Mouse (Mus musculus) thymus, adult 2 months (tissue): Measurements from ENCODE around the gene Rad51b. TPM values are rescaled to one million over a fixed set of nuclear protein-coding genes. Genes with fewer than 3 reads are reported as not detected.

Experiments used
- DNase-seq: peaks from one replicate; pipeline ENCODE4 v3.0.0; 2021
- H3K27ac ChIP-seq: fragments of 200-500 bp; 2 replicates; pipeline ENCODE4 v1.5.1; 2012; ENCODE audit warnings: low read length, control low read depth; ENCODE audit not compliant: control insufficient read depth, insufficient read depth
- H3K27me3 ChIP-seq: fragments of 200-500 bp; 2 replicates; pipeline ENCODE4 v1.6.1; 2012; ENCODE audit warnings: mild to moderate bottlenecking, low read length, moderate library complexity, mixed read lengths; ENCODE audit not compliant: control insufficient read depth, insufficient read depth
- H3K36me3 ChIP-seq: fragments of 200-500 bp; 2 replicates; pipeline ENCODE4 v1.6.1; 2012; ENCODE audit warnings: mild to moderate bottlenecking, low read length, moderate library complexity; ENCODE audit not compliant: control insufficient read depth, insufficient read depth
- H3K4me1 ChIP-seq: fragments of 200-500 bp; replicated peaks from 2 replicates; pipeline ENCODE4 v1.6.1; 2012; ENCODE audit warnings: low read length; ENCODE audit not compliant: control insufficient read depth, insufficient read depth
- H3K4me3 ChIP-seq: fragments of 200-500 bp; 2 replicates; pipeline ENCODE4 v1.5.1; 2012; ENCODE audit warnings: mild to moderate bottlenecking, low read length, control low read depth, moderate library complexity; ENCODE audit not compliant: control insufficient read depth, insufficient read depth
- CTCF ChIP-seq: fragments of 200-500 bp; IDR thresholded peaks from 2 replicates; pipeline ENCODE4 v1.5.1; 2012; ENCODE audit warnings: mild to moderate bottlenecking, control low read depth, low read length, moderate library complexity, borderline replicate concordance; ENCODE audit not compliant: control insufficient read depth, poor library complexity, insufficient read depth; ENCODE audit errors: extremely low read depth
- POLR2A ChIP-seq: fragments of 200-500 bp; IDR thresholded peaks from 2 replicates; pipeline ENCODE4 v1.6.1; 2012; ENCODE audit warnings: mild to moderate bottlenecking, low read length, control low read depth, moderate library complexity; ENCODE audit not compliant: control insufficient read depth, poor library complexity, insufficient read depth; ENCODE audit errors: extremely low read depth
- WGBS: fragments of 180-500 bp; shearing (Covaris S2); methylation state at CpG from one replicate; pipeline ENCODE4 v1.1.7; 2018; 5-methylcytosine and 5-hydroxymethylcytosine counted together
- polyA plus RNA-seq: library from polyadenylated mRNA; depleted of rRNA; stranded (reverse); fragments of >200 nt; gene quantifications from 2 replicates; pipeline ENCODE4 v1.2.3, GENCODE M21; 2012

Gene Rad51b
- polyA plus RNA-seq, 1 experiment: 1.1 TPM

GRCm38 (mm10) chr12:79713286-79713685 lies 416.2 kb downstream of the Rad51b start:
- H3K36me3 ChIP-seq: no peaks in the 10 kb centered on the region
- no peak overlapping the region for H3K4me3 ChIP-seq
- H3K27ac ChIP-seq: no peak overlapping the region
- DNase-seq: no peak
- H3K4me1 ChIP-seq: no peaks in the 10 kb centered on the region
- no peaks in the 10 kb centered on the region for H3K27me3 ChIP-seq
- no peak for TF ChIP-seq POLR2A
- no peak for TF ChIP-seq CTCF

- 95% methylated on average over 6 of the region's 6 CpGs for WGBS
- TF ChIP-seq CTCF: no peak
- no peak for TF ChIP-seq POLR2A
- Histone ChIP-seq H3K27ac (no peak overlapping the region), H3K27me3 (no peaks in the 10 kb centered on the region), H3K4me1 (no peaks in the 10 kb centered on the region), H3K4me3 (no peak overlapping the region), H3K36me3 (no peaks in the 10 kb centered on the region)
- DNase-seq: no peak
These were observed 417.4 kb downstream of the Rad51b start for GRCm38 (mm10) chr12:79714484-79714883.

GRCm38 (mm10) chr12:79715506-79716345 lies 418.6 kb downstream of the Rad51b start:
- Histone ChIP-seq H3K4me1 (no peaks in the 10 kb centered on the region), H3K27ac (peak overlapping the region; percentile 8; the same call in 1 of the 2 replicates), H3K36me3 (no peaks in the 10 kb centered on the region), H3K4me3 (no peak overlapping the region), H3K27me3 (no peaks in the 10 kb centered on the region)
- DNase-seq: no peak
- TF ChIP-seq CTCF (no peak), POLR2A (no peak)
- WGBS: 90% methylated on average over 12 of the region's 12 CpGs

- no peaks in the 10 kb centered on the region for H3K27me3 ChIP-seq
- no peaks in the 10 kb centered on the region for H3K4me1 ChIP-seq
- H3K36me3 ChIP-seq: no peaks in the 10 kb centered on the region
- TF ChIP-seq POLR2A (no peak), CTCF (no peak)
- no peak overlapping the region for H3K4me3 ChIP-seq
- DNase-seq: no peak
- 93% methylated on average over 10 of the region's 10 CpGs for WGBS
- H3K27ac ChIP-seq: no peak overlapping the region
These were observed 422.2 kb downstream of the Rad51b start for GRCm38 (mm10) chr12:79719091-79719846.

- DNase-seq: no peak
- 96% methylated on average over 1 of the region's 1 CpGs for WGBS
These were observed 422.7 kb downstream of the Rad51b start for GRCm38 (mm10) chr12:79719847-79720201.

GRCm38 (mm10) chr12:79724875-79725274 lies 427.8 kb downstream of the Rad51b start:
- Histone ChIP-seq H3K4me3 (no peak overlapping the region), H3K27me3 (no peaks in the 10 kb centered on the region), H3K36me3 (no peaks in the 10 kb centered on the region), H3K27ac (no peak overlapping the region), H3K4me1 (no peaks in the 10 kb centered on the region)
- TF ChIP-seq POLR2A (no peak), CTCF (no peak)
- no peak for DNase-seq

More at GRCm38 (mm10) chr12:79719847-79720201, 422.7 kb downstream of the Rad51b start:
- Histone ChIP-seq H3K4me3 (no peak overlapping the region), H3K4me1 (no peaks in the 10 kb centered on the region), H3K27me3 (no peaks in the 10 kb centered on the region), H3K36me3 (no peaks in the 10 kb centered on the region), H3K27ac (no peak overlapping the region)
- TF ChIP-seq POLR2A: no peak
- TF ChIP-seq CTCF: no peak

- Histone ChIP-seq H3K36me3 (no peaks in the 10 kb centered on the region), H3K27ac (no peak overlapping the region), H3K4me1 (no peaks in the 10 kb centered on the region), H3K27me3 (no peaks in the 10 kb centered on the region), H3K4me3 (no peak overlapping the region)
- no peak for DNase-seq
- TF ChIP-seq POLR2A (no peak), CTCF (no peak)
These were observed 428.6 kb downstream of the Rad51b start for GRCm38 (mm10) chr12:79725711-79726110.
